Mouse (Mus musculus) liver (tissue): ENCODE data around the gene C8g.

Experiments used
- DNase-seq: peaks from one replicate; pipeline ENCODE4 v3.0.0-alpha.2; 2020; ENCODE audit warnings: mixed read lengths

Gene C8g

GRCm38 (mm10) chr2:25501593-25502486 lies at the start of gene C8g:
TSS of gene C8g (minus strand) at chr2:25501719.
- peak; percentile 27 for DNase-seq

DNA sequence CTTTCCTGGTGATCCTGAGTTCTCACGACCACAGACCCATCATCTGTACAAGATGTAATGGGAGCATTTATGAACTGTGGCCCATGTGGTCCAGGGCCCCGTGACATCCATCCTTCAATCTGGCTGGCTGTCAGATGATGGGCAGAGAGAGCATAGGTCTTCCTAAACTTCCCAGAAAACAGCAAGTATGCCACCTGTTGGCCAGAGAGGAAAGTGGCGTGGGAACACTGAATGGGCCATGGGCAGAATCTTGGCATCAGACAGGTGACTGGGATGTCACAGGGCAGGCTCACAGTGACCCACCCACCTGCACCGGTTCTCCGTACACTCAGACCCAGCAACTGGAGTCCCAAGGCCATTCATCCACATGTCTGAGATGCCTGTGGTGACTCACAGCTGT lies 49.7 kb upstream of the C8g start:
- no peak for DNase-seq

GRCm38 (mm10) chr2:25549021-25549991 lies 47.8 kb upstream of the C8g start:
- DNase-seq: no peak

DNA sequence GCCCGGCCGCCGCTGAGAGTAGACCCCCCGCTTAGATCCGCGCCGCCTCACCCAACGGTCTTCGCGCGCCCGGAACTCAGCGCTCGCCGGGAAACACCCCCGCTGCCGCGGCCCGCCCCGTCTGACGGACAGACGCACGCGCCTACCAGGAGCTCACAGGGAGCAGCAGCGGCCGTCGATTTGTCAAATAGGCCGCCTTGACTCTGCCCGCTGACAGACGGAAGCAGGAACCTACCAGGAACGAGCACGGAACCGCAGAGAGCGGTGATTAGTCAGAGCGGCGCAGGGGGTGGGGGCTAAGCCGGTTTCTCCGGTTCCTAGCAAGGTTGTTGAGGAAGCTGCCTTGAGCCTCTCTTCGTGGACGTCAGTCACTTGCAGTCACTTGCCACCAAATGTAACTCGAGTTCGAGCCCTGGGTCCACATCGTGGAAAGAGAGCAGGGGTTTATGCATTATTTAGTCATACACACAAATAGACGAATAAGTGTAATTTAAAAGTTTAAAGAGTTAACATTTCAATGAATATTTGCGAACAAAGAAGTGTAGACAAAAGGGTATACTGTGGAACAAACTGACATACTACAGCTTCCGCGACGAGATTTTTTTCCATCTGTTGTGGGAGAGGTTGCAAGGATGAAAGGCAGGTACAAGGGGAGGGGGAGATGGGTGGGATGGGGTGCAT lies 45.4 kb upstream of the C8g start, which contains the start of gene Traf2:
Traf2 (minus strand) TSS at position 130 of the 681 bp plus-strand sequence.
- DNase-seq: peak; percentile 98

DNA sequence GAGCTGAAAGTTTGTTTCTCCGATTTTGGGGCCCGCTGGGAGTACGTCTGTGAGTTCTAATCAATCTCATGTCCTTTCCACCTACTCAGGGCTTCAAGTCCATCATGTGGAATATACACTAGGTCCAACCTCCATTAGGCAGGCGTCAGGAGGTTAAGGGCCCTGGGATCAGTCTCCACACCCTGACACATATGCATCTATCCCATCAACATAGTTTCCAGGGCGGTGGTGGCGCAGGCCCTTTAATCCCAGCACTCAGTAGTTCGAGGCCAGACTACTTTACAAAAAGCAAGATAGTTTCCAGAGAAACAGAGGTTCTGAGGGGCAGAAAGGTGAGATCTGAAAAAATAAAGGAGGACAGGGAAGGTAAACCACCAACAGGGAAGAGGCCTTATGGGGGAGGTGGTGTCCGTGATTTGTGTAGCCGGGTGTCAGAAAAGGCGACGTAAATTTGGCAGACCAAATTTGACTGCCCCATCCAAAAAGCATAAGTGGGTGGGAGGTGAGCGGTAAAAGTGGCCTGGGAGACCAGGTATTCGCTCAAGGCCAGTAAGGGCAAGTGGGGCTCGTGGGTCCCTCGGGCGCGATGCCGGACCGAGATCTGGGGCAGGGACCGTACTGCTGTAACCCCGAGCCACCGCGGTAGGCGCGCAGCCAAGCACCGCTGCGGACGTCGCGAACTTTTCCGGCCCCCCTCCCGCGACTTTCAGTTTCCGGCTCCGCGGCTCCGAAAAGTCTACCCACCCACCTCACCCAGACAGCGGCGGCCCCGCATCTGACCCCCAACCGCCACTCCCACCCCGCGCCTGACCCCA lies 44.7 kb upstream of the C8g start:
- no peak for DNase-seq

- DNase-seq: no peak
These were observed 40.3 kb upstream of the C8g start for GRCm38 (mm10) chr2:25541644-25542367.

GRCm38 (mm10) chr2:25540541-25540948 lies 39.0 kb upstream of the C8g start:
- DNase-seq: no peak

DNA sequence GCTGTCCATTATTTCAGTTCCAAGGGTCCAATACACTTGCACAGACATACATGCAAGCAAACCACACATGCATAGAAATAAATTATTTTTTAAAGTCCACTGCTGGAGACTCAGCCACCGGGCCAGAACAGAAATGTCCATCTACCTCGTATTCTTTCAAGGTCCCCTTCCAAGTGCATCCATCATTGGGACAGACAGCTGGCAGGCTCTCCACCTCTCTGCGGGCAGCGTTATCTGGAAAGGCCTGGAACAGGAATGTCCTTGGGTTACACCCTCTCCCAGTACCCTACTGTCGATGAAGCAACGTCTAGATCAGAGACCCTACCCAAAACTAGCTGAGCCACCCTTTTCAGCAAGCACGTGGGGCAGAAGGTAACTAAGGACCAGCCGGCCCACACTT lies 35.0 kb upstream of the C8g start:
- no peak for DNase-seq

GRCm38 (mm10) chr2:25534866-25535182 lies 33.3 kb upstream of the C8g start:
- DNase-seq: no peak

- DNase-seq: no peak
These were observed 32.8 kb upstream of the C8g start for GRCm38 (mm10) chr2:25534178-25534865.

DNA sequence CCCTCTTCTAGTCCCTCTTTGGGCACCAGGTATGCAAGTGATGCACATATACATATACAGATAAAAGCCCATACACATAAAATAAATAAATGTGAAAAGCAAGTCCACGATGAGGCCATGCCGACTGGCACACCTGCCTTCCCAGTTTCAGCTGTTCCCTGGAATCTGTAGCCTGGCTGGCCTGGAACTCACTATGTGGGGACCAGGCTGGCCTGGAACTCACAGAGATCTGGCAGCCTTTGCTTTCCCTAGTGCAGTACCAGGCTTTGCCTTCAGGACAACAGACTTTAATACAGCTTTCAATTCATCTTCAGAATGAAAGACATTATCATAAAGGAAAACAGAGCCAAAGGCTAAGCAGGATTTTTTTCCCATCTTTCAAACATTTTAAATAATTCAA lies 32.2 kb upstream of the C8g start:
- no peak for DNase-seq

DNA sequence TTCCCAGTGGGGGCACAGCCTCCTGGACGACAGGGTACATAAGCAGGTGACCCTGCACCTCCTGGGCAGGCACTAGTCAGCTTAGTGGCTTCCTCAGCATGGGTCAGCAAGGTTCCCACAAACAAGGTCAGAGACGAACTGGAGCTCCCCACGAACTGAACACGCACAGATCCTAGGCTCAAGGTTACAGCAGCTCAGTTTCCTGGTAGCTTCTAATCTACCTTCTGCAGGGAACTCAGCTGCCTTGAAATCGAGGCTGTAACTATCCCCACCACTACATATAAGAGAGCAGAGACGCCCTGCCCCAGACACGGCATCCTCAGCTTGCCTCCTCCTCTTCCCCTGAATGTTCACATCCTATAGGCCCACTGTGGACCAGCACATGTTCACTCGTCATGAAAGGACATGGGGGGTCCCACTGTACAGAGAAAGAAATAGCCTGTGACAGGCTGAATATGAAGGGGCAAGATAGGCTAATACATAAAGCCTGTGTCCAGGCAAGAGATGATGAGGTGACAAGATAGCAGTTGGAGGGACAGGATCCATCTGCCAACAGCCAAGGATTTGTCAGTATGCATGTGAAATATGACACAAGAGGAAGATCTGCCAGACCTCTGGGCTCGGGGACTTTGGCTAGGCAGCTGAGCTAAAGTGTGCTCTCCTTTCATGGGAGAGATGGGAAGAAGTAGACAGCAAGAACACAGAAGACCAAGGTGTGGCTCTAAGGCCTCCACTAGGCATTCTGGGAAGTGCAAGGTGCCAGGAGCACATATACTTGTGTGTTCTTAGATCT lies 25.2 kb upstream of the C8g start:
- no peak for DNase-seq

DNA sequence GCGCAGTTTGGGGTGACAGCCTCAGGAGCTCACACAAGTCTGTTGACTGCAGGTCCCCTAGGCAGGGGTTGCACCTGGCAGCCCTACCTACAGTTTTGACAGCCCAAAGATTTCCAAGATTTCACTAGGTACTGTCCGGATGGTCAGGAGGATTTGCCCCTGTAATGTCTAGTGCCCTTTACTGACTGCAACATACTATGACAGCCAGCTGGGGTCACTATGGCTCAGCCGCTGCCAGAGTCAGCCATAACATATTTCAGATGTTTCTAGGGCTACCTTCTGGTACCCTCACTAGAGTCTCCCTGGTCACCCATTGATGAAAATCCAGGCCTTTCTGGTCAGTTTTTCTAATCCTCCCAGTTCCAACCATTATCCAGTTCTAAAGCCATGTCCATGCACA lies 8.4 kb upstream of the C8g start:
- DNase-seq: no peak

DNA sequence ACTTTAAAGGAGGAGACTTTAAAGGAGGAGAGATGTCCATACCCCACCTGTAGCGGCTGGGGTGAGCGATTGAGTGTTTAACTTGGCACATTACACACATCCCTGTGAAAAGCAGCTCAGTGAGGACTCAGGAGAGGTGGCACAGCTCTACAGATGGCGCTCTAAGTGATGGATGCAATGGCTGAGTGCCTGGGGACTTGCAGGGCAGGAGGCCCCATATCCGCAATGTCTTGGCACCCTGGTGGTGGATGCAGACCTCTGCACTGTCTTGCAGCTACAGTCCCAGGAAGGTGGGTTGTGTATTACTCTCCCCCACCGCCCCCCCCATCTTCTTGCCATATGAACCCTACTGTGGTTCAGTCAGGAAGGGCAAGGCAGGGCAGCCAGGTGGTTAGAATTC lies 5.4 kb upstream of the C8g start:
- peak; percentile 21 for DNase-seq

GRCm38 (mm10) chr2:25505860-25506259 lies 4.3 kb upstream of the C8g start:
- no peak for DNase-seq

DNA sequence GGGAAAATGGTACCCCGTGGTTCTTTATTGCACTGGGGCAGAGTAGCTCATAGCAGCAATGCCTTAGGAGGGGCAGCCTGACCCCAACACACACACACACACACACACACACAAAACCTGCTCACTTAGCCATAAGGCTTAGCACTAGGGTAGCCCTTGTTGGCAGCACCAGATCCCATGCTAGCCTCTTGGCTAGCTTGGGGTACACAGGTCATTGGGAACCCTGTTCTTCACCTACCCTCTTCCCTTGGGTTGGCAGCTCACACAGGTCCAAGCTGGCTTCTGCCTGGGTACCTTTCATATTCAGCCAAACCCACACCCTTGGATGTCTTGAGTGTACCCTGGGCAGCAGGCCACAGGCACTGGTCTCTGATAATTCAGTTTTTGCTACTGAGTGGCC lies 3.5 kb upstream of the C8g start:
- DNase-seq: no peak

DNA sequence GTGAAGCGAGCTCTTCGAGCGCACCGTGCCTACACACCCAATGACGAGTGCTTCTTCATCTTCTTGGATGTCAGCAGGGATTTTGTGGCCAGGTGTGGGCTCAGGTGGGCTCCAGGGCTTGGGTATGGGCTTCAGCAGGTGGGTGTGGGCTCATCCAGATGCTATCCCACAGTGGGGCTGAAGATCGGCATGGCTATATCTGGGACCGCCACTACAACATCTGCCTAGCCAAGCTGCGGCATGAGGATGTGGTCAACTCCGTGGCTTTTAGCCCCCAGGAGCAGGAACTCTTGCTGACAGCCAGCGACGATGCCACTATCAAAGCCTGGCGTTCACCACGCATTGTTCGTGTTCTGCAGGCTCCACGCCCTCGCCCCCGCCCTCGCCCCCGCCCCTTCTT lies 3.0 kb upstream of the C8g start:
- no peak for DNase-seq

- peak; percentile 73 for DNase-seq
These were observed 1.2 kb upstream of the C8g start for GRCm38 (mm10) chr2:25502726-25503125.

GRCm38 (mm10) chr2:25500576-25501405 lies 728 bp downstream of the C8g start, which contains the start of gene Fbxw5:
TSS of gene Fbxw5 (plus strand) at chr2:25500750.
- DNase-seq: peak; percentile 95
